Mouse (Mus musculus) embryonic facial prominence, embryonic 10.5 days (tissue): ENCODE measurements at regions not wholly inside any gene's neighbourhood (a gene's known extent, or its start where the extent isn't known, plus 50 kb on each side); places are given as distances from the start of the nearest gene placed in this dataset.

Experiments used
- DNase-seq: peaks from one replicate; pipeline ENCODE4 v3.0.0-alpha.2; 2017; ENCODE audit warnings: low spot score
- H3K27ac ChIP-seq: fragments of 300-500 bp; sonication (generic); replicated peaks from 2 replicates; pipeline ENCODE4 v1.5.1; 2016; ENCODE audit warnings: mild to moderate bottlenecking
- H3K27me3 ChIP-seq: fragments of 300-500 bp; sonication (generic); replicated peaks from 2 replicates; pipeline ENCODE4 v1.6.1; 2016; ENCODE audit warnings: low read depth, mild to moderate bottlenecking; ENCODE audit not compliant: poor library complexity, severe bottlenecking
- H3K36me3 ChIP-seq: fragments of 300-500 bp; sonication (generic); replicated peaks from 2 replicates; pipeline ENCODE4 v1.6.1; 2016; ENCODE audit warnings: mild to moderate bottlenecking, moderate library complexity
- H3K4me1 ChIP-seq: fragments of 300-500 bp; sonication (generic); 2 replicates; pipeline ENCODE4 v1.6.1; 2016
- H3K4me3 ChIP-seq: fragments of 300-500 bp; sonication (generic); 2 replicates; pipeline ENCODE4 v1.5.1; 2016; ENCODE audit warnings: mild to moderate bottlenecking, moderate library complexity
- H3K9me3 ChIP-seq: fragments of 300-500 bp; sonication (generic); 2 replicates; pipeline ENCODE4 v1.6.1; 2016; ENCODE audit warnings: mild to moderate bottlenecking
- WGBS: fragments of 180-500 bp; shearing (Covaris S2); methylation state at CpG from one replicate; pipeline ENCODE4 v1.1.7; 2016; 5-methylcytosine and 5-hydroxymethylcytosine counted together

DNA sequence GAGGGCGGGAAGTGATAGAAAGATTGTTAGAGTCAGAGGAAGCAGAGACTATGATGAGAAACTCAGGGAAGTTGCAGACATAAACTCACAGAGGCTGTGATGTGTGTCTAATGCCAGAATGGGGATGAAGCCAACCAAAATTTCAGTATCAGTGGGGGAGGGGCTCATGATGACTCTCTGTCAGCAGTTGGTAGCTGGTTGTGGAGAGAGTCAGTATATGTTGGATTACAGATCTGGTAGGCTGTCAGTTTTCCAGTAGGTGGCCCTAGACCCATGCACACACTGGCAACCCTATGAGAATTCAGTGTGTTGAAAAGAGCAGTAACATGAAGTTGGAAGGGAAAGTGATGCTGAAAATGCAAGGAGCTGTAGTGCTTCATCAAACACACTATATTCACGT lies 257.5 kb downstream of the Ttc32 start:
- Histone ChIP-seq H3K4me3 (no peak overlapping the region), H3K27ac (no peak overlapping the region), H3K9me3 (no peaks in the 10 kb centered on the region), H3K4me1 (no peaks in the 10 kb centered on the region), H3K27me3 (no peaks in the 10 kb centered on the region), H3K36me3 (no peaks in the 10 kb centered on the region)
- DNase-seq, result no peak
- WGBS, result 94% methylated on average over 2 of the region's 2 CpGs

DNA sequence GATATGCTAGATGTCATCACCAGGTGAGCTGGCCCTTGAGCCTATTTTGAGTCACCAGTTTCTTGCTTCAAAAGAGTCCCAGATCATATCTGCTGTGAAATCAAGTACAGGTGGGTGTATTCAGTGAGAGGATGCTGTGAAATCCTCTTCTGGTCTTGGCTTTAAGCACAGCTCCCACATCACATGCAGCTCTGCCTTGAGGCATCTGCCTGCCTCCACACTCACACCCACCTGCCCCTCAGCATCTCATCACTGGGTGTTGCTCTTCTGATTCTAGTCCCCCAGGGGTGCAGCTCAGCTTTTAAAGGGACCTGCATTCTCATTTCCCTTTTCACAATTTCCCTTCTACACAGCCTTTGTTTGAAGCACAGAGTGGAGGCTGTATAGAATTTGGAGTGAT lies 262.9 kb downstream of the Ttc32 start:
- no peak for DNase-seq
- H3K27ac ChIP-seq, result no peak overlapping the region
- no peaks in the 10 kb centered on the region for H3K27me3 ChIP-seq
- no peaks in the 10 kb centered on the region for H3K9me3 ChIP-seq
- H3K36me3 ChIP-seq, result no peaks in the 10 kb centered on the region
- H3K4me1 ChIP-seq, result no peaks in the 10 kb centered on the region
- no peak overlapping the region for H3K4me3 ChIP-seq

DNA sequence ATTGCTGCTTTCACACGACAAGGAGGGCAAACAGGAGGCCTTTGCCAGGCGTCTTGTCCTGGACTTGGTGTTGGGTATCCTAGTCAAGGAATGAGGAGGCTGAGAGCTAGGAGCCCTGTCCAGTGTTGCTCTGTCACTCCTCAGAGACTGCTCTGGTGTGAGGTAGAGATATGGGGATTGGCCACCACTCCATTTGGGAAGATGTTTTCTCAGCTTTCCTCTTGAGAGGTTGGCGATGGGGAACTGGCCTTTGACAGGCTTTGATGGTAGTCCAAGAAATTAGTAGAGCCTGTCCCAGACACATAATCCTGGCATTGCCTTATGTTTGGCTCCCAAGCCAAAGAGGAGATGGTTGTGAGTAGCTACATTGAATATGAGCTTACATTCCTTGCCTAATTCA lies 265.4 kb downstream of the Ttc32 start:
- 79% methylated on average over 3 of the region's 3 CpGs for WGBS
- no peaks in the 10 kb centered on the region for H3K36me3 ChIP-seq
- H3K4me1 ChIP-seq, result peaks cover 7% of the 10 kb centered on the region; the same call in 1 of the 2 replicates
- no peak for DNase-seq
- no peaks in the 10 kb centered on the region for H3K9me3 ChIP-seq
- H3K4me3 ChIP-seq, result no peak overlapping the region
- no peak overlapping the region for H3K27ac ChIP-seq
- H3K27me3 ChIP-seq, result no peaks in the 10 kb centered on the region

DNA sequence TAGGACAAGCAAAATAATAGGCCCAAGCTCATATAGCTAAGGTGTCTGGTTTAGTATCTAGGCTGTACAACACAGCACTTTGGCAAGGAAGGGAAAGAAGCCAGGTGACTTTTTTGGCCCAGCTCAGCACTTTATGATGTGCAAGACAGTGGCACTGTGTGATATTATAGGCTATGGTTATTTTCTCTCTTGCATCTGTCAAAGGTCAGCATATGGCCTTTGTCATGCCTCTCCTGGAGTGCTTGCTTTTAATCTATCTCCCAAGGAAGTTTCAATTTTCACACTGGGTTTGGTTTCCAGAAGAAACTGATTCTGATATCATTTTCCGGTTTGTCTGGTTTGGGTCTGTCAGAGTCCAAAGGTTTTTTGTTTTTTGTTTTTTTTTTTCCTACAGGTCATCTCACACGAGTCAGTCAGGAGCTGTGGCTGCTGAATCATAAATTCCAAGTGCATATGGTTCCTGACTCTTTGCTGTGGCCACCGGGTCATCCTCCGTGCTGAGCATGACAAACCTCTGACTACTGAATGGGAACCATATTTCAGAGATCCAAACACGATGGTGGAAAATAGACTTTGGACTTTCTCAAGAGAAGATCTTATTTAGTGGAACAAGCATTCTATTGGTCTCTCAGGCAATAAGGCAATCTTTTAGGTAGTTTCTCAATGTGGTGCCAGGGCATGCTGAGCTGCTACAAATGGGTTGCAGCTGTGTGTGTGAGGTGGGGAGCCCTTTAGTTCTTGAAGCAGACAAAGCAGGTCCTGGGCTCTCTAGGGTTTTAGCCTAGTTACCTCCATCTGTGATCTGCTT lies 269.3 kb downstream of the Ttc32 start:
- no peaks in the 10 kb centered on the region for H3K27me3 ChIP-seq
- no peak overlapping the region for H3K4me3 ChIP-seq
- H3K9me3 ChIP-seq, result no peaks in the 10 kb centered on the region
- no peaks in the 10 kb centered on the region for H3K36me3 ChIP-seq
- DNase-seq, result peak; percentile 19
- 48% methylated on average over 5 of the region's 5 CpGs for WGBS
- peaks cover 7% of the 10 kb centered on the region; the same call in 1 of the 2 replicates for H3K4me1 ChIP-seq
- no peak overlapping the region; the same call in 1 of the 2 replicates for H3K27ac ChIP-seq

DNA sequence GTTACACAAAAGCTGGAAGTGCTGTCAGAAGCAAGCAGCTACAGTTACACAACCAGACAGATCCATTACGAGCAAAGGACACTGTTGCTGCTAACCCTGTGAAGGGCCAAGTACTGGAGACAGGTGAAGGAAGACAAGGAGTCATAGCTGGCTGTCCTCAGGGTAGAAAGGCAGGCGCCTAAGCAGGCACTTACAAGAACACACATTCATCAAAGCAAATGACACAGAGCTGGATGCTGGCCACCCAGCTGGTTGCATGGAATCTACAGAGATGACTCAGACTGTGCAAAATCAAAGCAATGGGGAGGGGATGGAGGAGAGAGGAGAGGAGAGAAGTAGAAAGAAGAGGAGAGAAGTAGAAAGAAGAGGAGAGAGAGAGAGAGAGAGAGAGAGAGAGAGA lies 265.8 kb upstream of the Osr1 start:
- Histone ChIP-seq H3K4me3 (no peak overlapping the region), H3K36me3 (no peaks in the 10 kb centered on the region), H3K4me1 (peaks cover 3% of the 10 kb centered on the region; the same call in 1 of the 2 replicates), H3K27ac (no peak overlapping the region), H3K9me3 (no peaks in the 10 kb centered on the region), H3K27me3 (no peaks in the 10 kb centered on the region)
- DNase-seq, result no peak
- WGBS, result 88% methylated on average over 2 of the region's 2 CpGs

DNA sequence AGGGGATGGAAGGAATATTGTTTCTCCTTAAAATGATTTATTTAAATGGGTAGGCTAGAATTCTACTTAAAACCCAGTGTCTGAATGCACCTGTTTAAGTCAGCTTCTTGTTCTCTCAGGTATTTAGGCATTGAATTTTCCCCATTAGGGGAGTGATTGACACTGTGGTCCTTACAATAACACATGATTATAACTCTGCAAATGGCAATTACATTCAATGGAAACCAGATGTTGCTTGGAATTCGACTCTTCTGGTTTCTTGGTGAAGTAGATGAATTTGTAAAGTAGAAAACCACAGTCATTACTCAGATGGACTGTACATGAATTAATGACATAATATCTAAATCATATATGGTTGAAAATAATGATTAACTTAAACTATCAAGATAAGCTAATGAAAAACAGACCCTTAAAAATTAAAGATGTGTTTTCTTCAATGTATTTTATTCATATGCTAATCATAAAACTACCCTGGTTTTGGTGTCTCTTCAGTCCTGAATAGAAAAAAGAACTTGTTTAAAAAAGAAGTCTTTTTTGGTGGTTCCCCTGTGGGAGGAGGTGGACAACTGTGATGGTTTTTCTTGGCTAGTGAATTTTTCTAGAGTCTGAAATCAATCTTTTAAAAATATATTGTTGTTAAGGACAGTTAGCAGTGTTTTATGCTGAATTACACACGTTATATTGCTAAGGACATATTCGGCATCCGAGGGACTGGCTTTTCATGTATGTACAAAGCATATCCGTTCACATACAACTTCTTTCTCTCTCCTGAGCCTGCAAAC lies 231.8 kb upstream of the Osr1 start:
- Histone ChIP-seq H3K27ac (peak overlapping the region; percentile 80), H3K36me3 (no peaks in the 10 kb centered on the region), H3K4me3 (no peak overlapping the region), H3K4me1 (peaks cover 39% of the 10 kb centered on the region), H3K27me3 (no peaks in the 10 kb centered on the region), H3K9me3 (no peaks in the 10 kb centered on the region)
- no peak for DNase-seq
- WGBS, result 64% methylated on average over 5 of the region's 5 CpGs

DNA sequence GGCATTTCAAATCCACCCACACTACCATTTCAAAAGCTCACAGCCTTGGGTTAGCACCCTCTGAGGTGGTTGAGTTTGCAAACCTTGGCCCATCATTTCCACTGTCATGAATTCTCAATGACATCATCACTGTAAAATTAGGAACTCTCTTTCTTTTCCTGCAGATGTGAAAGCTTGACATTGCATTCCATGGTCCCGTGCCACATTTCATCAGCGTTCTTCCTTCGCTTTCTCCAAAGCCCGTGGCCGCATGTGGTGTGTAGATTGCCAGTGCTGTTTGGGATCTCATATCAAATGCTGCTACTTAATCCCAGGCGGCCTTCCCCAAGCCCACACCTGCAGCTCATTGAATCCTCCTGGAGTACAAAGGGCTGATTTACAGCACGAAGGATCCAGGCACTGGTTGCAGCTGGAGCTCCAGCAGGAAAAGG lies 231.1 kb upstream of the Osr1 start:
- whole genome bisulfite sequencing, result 28% methylated on average over 7 of the region's 7 CpGs
- Histone ChIP-seq H3K27ac (peak overlapping the region; percentile 80), H3K27me3 (no peaks in the 10 kb centered on the region), H3K4me1 (peaks cover 39% of the 10 kb centered on the region), H3K9me3 (no peaks in the 10 kb centered on the region), H3K4me3 (no peak overlapping the region), H3K36me3 (no peaks in the 10 kb centered on the region)
- peak; percentile 82 for DNase-seq

DNA sequence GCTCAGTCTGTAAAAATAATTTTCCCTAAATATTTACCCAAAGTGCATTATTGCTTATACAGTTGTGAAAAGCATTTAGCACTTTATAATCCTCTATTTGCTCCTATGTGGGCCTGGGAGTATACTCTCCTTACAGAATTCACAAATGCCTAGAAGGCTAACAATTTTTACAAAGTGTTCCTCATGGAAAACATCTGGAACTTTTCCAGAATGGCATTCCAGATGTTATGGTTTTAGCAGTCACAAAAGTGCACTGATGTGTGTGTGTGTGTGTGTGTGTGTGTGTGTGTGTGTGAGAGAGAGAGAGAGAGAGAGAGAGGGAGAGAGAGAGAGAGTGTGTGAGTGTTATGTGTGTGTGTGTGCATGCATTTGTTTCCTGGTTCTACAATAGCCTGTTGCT lies 229.1 kb upstream of the Osr1 start:
- Histone ChIP-seq H3K36me3 (no peaks in the 10 kb centered on the region), H3K4me3 (no peak overlapping the region), H3K27me3 (no peaks in the 10 kb centered on the region), H3K27ac (peak overlapping the region; percentile 44), H3K9me3 (no peaks in the 10 kb centered on the region), H3K4me1 (peaks cover 50% of the 10 kb centered on the region)
- no peak for DNase-seq

DNA sequence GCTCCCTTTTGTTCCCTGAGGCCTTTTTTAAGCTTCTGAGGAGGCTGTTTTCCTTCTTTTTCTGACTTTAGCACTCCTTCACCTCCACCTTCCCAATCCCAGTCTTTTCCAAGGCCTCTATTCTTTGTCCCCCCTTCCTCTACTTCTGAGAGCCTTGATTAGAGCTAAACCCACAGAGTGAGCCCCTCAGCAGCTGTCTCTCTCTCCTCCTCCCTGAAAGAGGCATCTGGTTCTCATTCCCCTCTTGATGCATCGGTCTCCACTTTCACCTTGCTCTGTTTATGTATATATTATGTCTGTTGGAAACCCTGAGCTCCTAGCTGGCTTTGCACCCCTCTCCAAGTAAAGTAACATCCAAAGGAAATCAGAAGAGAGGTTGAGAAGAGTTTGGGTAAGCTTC lies 224.6 kb upstream of the Osr1 start:
- DNase-seq, result peak; percentile 43
- H3K36me3 ChIP-seq, result no peaks in the 10 kb centered on the region
- no peaks in the 10 kb centered on the region for H3K9me3 ChIP-seq
- 30% methylated on average over 1 of the region's 1 CpGs for whole genome bisulfite sequencing
- H3K4me3 ChIP-seq, result no peak overlapping the region
- H3K27me3 ChIP-seq, result no peaks in the 10 kb centered on the region
- H3K27ac ChIP-seq, result peak overlapping the region; percentile 55
- peaks cover 20% of the 10 kb centered on the region for H3K4me1 ChIP-seq

DNA sequence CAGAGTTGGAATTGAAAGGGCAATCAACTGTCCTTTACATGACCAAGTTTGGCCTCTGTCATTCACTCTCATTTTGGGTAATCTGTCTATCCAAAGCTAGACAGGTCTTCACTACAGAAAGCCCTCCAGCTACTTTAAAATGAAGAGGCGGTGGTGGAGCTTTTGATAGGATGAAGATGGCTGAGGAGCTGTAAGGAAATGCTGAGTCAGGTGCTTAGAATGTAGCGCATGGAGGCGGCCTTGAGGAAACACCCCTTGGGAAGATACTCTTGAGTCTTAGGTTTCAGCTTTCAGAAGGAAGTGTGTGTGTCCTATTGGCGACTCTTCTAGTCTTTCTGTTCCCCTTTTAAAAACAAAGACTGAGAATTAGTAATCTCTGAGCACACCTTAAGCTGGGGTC lies 214.4 kb upstream of the Osr1 start:
- Histone ChIP-seq H3K27me3 (no peaks in the 10 kb centered on the region), H3K4me1 (peaks cover 8% of the 10 kb centered on the region), H3K27ac (no peak overlapping the region), H3K36me3 (no peaks in the 10 kb centered on the region), H3K9me3 (no peaks in the 10 kb centered on the region), H3K4me3 (no peak overlapping the region)
- 84% methylated on average over 4 of the region's 4 CpGs for WGBS
- DNase-seq, result no peak

DNA sequence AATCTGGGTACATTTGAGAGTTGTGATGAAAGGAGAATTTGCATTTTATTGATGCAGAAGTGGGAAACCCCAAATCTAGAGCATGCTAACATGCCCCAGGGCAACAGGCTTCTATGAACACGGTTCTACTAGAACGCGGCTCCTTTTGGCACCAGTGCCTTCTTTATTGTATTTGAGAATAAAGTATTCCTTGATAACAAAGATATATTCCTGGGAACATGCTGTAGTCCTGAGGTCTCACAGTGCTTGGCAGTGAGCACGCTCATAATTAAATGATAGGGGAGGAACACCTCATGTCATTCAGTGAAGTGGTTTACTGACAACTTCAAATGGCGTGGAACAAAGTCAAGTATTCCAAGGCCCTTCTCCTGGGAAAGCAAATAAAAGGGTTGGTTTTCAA lies 212.1 kb upstream of the Osr1 start:
- no peak overlapping the region for H3K27ac ChIP-seq
- DNase-seq, result no peak
- no peaks in the 10 kb centered on the region for H3K36me3 ChIP-seq
- H3K4me3 ChIP-seq, result no peak overlapping the region
- WGBS, result 91% methylated on average over 5 of the region's 5 CpGs
- no peaks in the 10 kb centered on the region for H3K27me3 ChIP-seq
- peaks cover 8% of the 10 kb centered on the region for H3K4me1 ChIP-seq
- H3K9me3 ChIP-seq, result no peaks in the 10 kb centered on the region

DNA sequence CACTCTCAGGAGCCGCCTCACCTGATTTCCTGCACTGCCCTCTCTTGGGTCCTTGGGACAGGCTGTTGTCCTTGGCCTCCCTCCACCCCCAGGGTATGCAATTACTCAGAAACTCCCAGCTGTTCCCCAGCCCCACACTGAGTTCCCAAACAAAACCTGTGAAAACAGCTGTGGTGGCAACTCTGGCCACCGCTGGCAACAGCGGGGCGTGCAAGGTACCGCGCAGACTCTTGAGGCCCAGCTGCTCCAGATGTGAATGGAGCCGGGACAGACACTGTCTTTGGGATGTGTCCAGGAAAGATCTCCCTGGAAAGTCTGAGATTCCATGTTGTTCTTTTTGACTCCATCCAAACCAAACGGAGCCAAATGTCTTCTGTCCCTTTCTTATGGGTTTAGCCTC lies 211.0 kb upstream of the Osr1 start:
- no peak for DNase-seq
- Histone ChIP-seq H3K9me3 (no peaks in the 10 kb centered on the region), H3K36me3 (no peaks in the 10 kb centered on the region), H3K27ac (0 out of 2 replicates have a peak overlapping the region, but pooled peaks have one; percentile 10), H3K4me1 (peaks cover 8% of the 10 kb centered on the region), H3K27me3 (no peaks in the 10 kb centered on the region), H3K4me3 (no peak overlapping the region)
- WGBS, result 50% methylated on average over 8 of the region's 8 CpGs

DNA sequence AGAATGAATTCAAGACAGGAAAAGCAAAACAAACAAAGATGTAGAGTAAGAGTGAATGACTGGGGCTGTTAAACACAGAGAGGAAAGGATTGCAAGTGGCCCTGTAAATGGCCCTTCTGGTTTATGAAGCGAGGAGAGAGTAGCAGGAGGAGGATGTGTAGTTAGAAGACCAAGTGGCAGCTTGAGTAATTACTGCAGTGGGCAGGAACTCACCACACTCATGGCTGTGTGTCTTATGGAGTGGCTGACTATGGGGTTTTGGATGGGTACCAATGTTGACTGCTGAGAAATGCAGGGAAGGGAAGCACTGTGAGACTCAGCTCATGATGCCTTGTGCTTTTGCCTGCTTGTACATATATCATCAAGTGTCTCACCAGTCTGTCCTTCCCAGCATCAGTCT lies 204.0 kb upstream of the Osr1 start:
- H3K27me3 ChIP-seq, result no peaks in the 10 kb centered on the region
- WGBS, result 83% methylated on average over 1 of the region's 1 CpGs
- peaks cover 5% of the 10 kb centered on the region for H3K4me1 ChIP-seq
- DNase-seq, result no peak
- no peaks in the 10 kb centered on the region for H3K9me3 ChIP-seq
- H3K27ac ChIP-seq, result no peak overlapping the region; the same call in 1 of the 2 replicates
- no peak overlapping the region for H3K4me3 ChIP-seq
- no peaks in the 10 kb centered on the region for H3K36me3 ChIP-seq
